21 mouse cellular contexts compared by ENCODE assay signal in the genomic region with DNA sequence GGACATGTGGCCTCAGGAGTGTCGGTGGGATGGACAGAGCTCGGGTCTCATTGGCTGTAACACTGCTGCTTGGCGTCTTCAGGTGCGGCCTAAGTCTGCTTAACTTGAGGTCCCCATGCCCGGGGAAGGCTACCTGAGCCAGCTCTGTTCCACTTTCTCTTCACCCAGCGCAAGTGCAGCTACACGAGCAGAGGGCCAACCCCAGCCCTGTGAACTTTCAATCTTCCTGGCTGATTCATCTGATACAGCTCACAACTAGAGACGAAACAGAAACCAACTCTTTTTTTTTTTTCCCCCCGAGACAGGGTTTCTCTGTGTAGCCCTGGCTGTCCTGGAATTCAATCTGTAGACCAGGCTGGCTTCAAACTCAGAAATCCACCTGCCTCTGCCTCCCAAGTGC. TPM values are rescaled to one million over a fixed set of nuclear protein-coding genes. Genes with fewer than 3 reads are reported as not detected.
DNase-seq lines count a peak whose midpoint lies in the region; ATAC-seq lines count a peak whose summit lies in the region.
"Had no signal": no experiment of that assay in that cellular context is flagged by ENCODE, and none has a peak within 500 bp of the region (broad histone marks: within the 10 kb centered on the region; RNA-seq: fewer than 3 reads in every experiment).

No protein-coding gene starts in this region.

- ATAC-seq in inflammation-experienced regulatory T-cells, adult 6 months = peak; percentile 90
- ATAC-seq: forebrain, embryonic 13.5 days; hindbrain, postnatal 0 days; midbrain, embryonic 15.5 days had no signal

- peak; percentile 34 for DNase-seq in adrenal gland, adult 2 months
- no peak for DNase-seq in adrenal gland, adult 8-10 months
- peak; percentile 19 for DNase-seq in thymus, postnatal 14 days
- no peak for DNase-seq in thymus, postnatal 10 days (ENCODE audit: low spot score in 2 of 2)
- DNase-seq in right cerebral cortex, postnatal 36 days (ENCODE audit: low spot score in 2 of 2) = no peak
- no peak for DNase-seq in cerebellum, postnatal 4 days (ENCODE audit: low spot score in 2 of 2)
- DNase-seq: cerebellum, adult 18-20 months; cerebellum, postnatal 10 days; gastrocnemius, postnatal 36 days; heart, adult 18-20 months; heart, postnatal 36 days; kidney, adult 18-20 months; kidney, postnatal 36 days; lung, embryonic 14.5 days; lung, postnatal 14 days; right cerebral cortex, adult 18-20 months; thymus, postnatal 25 days had no signal

RNA-seq across cellular contexts. Expression of gene Stx12, which starts 13.9 kb away (rescaled TPM):
- total RNA-seq in adrenal gland, adult 2 months (2021) = 10 to 100 TPM; 52.7 to 58.0 TPM
- polyA plus RNA-seq in adrenal gland, adult 2 months (2012; rRNA removed) = 14.6 and 15.6 TPM in 2 replicates
- 10 to 100 TPM; 57.9 to 65.2 (median 60.1) TPM for total RNA-seq in adrenal gland, adult 8-10 months (2022)
- polyA plus RNA-seq in inflammation-experienced regulatory T-cells, adult 6 months (2017; shearing (Covaris generic)) = 10 to 100 TPM; 35.7 to 37.2 (median 36.6) TPM

RNA-seq across cellular contexts. Expression of gene Fam76a, which starts 24.2 kb away (rescaled TPM):
- total RNA-seq in adrenal gland, adult 2 months (2021) = 10 to 100 TPM; 27.7 to 35.4 TPM
- 10.9 and 13.2 TPM in 2 replicates for polyA plus RNA-seq in adrenal gland, adult 2 months (2012; rRNA removed)
- total RNA-seq in adrenal gland, adult 8-10 months (2022) = 10 to 100 TPM; 30.0 to 55.3 (median 45.3) TPM
- 10 to 100 TPM; 14.2 to 23.1 (median 17.9) TPM for polyA plus RNA-seq in inflammation-experienced regulatory T-cells, adult 6 months (2017; shearing (Covaris generic))

RNA-seq across cellular contexts. Expression of gene Ppp1r8, which starts 55.2 kb away (rescaled TPM):
- 10 to 100 TPM; 41.1 to 52.4 TPM for total RNA-seq in adrenal gland, adult 2 months (2021)
- polyA plus RNA-seq in adrenal gland, adult 2 months (2012; rRNA removed) = 25.1 and 29.4 TPM in 2 replicates
- total RNA-seq in adrenal gland, adult 8-10 months (2022) = 10 to 100 TPM; 41.0 to 49.9 (median 44.3) TPM
- 10 to 100 TPM; 21.0 to 37.5 (median 26.5) TPM for polyA plus RNA-seq in inflammation-experienced regulatory T-cells, adult 6 months (2017; shearing (Covaris generic))

Comparison
In these comparisons a context has a peak if more than half of its experiments do, and no peak if none do; other contexts are left out.
1. DNase-seq: peak in adrenal gland, adult 2 months (single experiment) and thymus, postnatal 14 days (single experiment); none in adrenal gland, adult 8-10 months (single experiment), thymus, postnatal 10 days (0 of 2), right cerebral cortex, postnatal 36 days (0 of 2) and cerebellum, postnatal 4 days (0 of 2).